Mouse (Mus musculus) intestine, embryonic 15.5 days (tissue): Measurements from ENCODE around the gene Cntnap2. TPM values are rescaled to one million over a fixed set of nuclear protein-coding genes. Genes with fewer than 3 reads are reported as not detected.
"Not testable (repeated sequence)": the region's sequence is repeated elsewhere in the genome, so short reads cannot be mapped to it uniquely, and the experiment has no call there.

ENCODE experiments used
- ATAC-seq: fragments of 200-750 bp; cut with Nextera tagmentation; 2 replicates; pipeline ENCODE4 v1.8.0; 2017; ENCODE audit warnings: moderate TSS enrichment, moderate library complexity
- H3K27ac ChIP-seq: fragments of 300-500 bp; sonication (generic); 2 replicates; pipeline ENCODE4 v1.5.1; 2015; ENCODE audit warnings: mild to moderate bottlenecking, inconsistent platforms
- H3K27me3 ChIP-seq: fragments of 300-500 bp; sonication (generic); replicated peaks from 2 replicates; pipeline ENCODE4 v1.6.1; 2015; ENCODE audit warnings: inconsistent platforms
- H3K36me3 ChIP-seq: fragments of 300-500 bp; sonication (generic); 2 replicates; pipeline ENCODE4 v1.6.1; 2015; ENCODE audit warnings: inconsistent platforms
- H3K4me1 ChIP-seq: fragments of 300-500 bp; sonication (generic); replicated peaks from 2 replicates; pipeline ENCODE4 v1.6.1; 2015; ENCODE audit warnings: inconsistent platforms
- H3K4me2 ChIP-seq: fragments of 300-500 bp; sonication (generic); replicated peaks from 2 replicates; pipeline ENCODE4 v1.6.1; 2015; ENCODE audit warnings: mild to moderate bottlenecking, inconsistent platforms
- H3K4me3 ChIP-seq: fragments of 300-500 bp; sonication (generic); replicated peaks from 2 replicates; pipeline ENCODE4 v1.5.1; 2015; ENCODE audit warnings: inconsistent platforms
- H3K9ac ChIP-seq: fragments of 300-500 bp; sonication (generic); 2 replicates; pipeline ENCODE4 v1.6.1; 2015; ENCODE audit warnings: inconsistent platforms
- H3K9me3 ChIP-seq: fragments of 300-500 bp; sonication (generic); 2 replicates; pipeline ENCODE4 v1.6.1; 2016; ENCODE audit warnings: inconsistent platforms
- WGBS: fragments of 180-500 bp; shearing (Covaris S2); methylation state at CpG from one replicate; pipeline ENCODE4 v1.1.7; 2015; 5-methylcytosine and 5-hydroxymethylcytosine counted together
- polyA plus RNA-seq: library from polyadenylated mRNA; unstranded; fragments of >200 nt; fragmentation: Nextera tagmentation; extraction: Ambion mirVana; gene quantifications from 2 replicates; pipeline ENCODE4 v1.2.1, GENCODE M21; 2015

Cntnap2 gene
- polyA plus RNA-seq, 1 experiment from 2014 or later: 1.3 TPM

DNA sequence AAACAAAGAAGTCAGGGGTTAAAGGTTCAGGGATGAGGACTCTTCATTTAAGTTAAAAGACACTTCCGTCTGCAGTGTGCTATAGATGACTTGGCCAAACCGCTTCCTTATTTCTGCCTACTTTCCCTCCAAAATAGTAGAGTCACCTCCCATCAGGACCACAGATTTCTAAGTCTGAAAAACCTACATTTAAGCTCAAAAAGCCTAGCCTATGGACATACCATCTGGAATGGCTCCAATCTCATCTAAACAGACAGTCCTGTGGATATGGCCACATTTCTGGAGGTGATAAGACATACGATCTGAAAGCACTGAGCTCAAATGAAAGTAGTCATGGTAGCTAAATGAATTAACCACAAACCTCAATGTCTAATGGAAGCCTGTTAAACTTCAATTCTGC is 2212.4 kb downstream of the Cntnap2 start:
- Histone ChIP-seq H3K27ac (no peak overlapping the region), H3K9ac (no peak overlapping the region), H3K27me3 (no peaks in the 10 kb centered on the region), H3K36me3 (no peaks in the 10 kb centered on the region), H3K4me3 (no peak overlapping the region), H3K4me1 (no peaks in the 10 kb centered on the region), H3K9me3 (no peaks in the 10 kb centered on the region), H3K4me2 (no peak overlapping the region)
- no peak for ATAC-seq
- WGBS: 78% methylated on average over 3 of the region's 3 CpGs

DNA sequence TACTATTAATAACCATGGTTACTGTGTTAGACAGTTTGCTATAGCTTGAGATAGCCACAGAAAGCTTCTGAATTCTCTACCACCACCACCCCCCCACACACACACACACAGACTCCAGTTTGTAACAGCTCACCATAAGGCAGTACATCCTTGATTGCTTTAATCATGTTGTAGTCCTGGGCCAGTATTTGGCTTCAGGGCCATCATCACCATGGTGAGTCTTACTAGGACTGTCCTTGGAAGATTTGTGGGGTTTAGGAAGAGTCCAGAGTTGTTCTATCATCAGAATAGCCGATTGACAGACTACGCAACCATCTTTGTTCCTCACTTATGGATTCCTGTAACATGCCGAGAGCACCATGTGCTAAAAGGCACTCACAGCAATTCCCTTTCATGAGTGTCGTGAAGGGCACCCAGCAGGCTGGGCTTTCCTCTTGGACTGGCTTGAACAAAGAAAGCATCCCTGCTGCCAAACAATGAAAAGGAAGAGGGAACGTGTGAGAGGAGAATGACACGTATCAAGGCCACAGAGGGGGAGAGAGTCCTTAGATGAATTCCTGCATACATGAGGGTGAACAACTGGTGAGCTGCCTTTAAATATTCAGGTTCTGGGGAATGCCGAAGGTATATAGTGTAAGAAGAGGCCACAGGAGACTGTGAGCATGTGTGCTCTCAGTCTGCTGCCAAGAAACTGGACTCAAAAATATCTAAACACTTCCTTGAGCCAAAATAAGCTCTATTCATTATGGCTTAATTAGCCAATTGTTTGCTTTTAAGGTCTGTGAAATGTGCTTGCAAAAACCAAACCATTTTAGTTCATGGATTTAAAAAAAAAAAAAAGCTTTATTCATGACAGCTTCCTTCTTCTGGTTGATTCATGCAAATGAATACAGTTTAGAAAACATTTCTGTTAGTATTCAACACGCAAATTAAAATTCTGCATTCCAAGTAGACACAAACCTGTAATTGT is 2213.7 kb downstream of the Cntnap2 start:
- no peak overlapping the region for H3K4me2 ChIP-seq
- WGBS: 74% methylated on average over 8 of the region's 8 CpGs
- no peaks in the 10 kb centered on the region for H3K4me1 ChIP-seq
- H3K4me3 ChIP-seq: no peak overlapping the region
- H3K9me3 ChIP-seq: no peaks in the 10 kb centered on the region
- no peak overlapping the region for H3K9ac ChIP-seq
- no peak overlapping the region for H3K27ac ChIP-seq
- no peaks in the 10 kb centered on the region for H3K36me3 ChIP-seq
- H3K27me3 ChIP-seq: no peaks in the 10 kb centered on the region
- no peak for ATAC-seq

DNA sequence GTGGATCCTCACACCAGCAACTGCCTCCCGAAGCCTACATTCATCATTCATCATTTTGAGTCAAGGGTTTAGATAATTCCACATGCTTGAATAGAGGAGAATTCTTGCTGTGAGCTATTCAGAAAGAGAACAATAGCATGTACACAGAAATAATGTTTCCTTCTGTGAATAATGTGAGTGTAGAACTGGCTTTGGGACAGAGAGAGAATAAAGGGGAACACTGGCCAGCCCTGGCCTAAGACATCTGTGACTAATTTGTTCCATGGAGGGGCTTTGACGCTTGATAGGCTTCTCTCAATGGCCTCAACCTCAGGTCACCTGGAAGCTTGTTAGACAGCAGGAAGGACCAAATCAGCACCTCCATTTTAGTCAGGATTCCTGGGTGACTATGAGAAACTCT is 2215.9 kb downstream of the Cntnap2 start:
- ATAC-seq: no peak

DNA sequence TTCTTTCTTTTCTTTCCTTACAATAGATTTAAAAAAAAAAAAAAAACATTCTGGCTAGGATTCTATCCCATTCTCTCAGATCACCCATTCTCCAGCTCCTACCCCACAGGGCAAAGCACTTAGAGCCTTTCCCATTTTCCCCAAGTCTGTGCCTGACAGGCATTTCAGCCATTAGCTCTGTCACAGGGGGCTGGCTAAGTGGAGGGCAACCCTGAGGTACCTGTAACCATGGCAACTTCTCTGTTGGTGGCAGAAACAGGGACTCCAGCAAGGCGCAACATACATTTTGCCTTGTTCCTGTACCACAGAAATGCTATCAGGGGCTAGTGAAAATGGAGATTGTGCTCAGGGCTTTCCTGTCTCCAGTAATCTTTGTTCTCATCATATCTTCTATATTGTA is 2220.0 kb downstream of the Cntnap2 start:
- Histone ChIP-seq H3K4me3 (no peak overlapping the region), H3K4me2 (no peak overlapping the region), H3K27ac (no peak overlapping the region), H3K27me3 (no peaks in the 10 kb centered on the region), H3K36me3 (no peaks in the 10 kb centered on the region), H3K9ac (no peak overlapping the region), H3K4me1 (no peaks in the 10 kb centered on the region), H3K9me3 (no peaks in the 10 kb centered on the region)
- no peak for ATAC-seq
- 57% methylated on average over 1 of the region's 1 CpGs for WGBS

More for the DNA sequence above, 2215.9 kb downstream of the Cntnap2 start:
- Histone ChIP-seq H3K9ac (no peak overlapping the region), H3K4me1 (no peaks in the 10 kb centered on the region), H3K27me3 (no peaks in the 10 kb centered on the region), H3K27ac (no peak overlapping the region), H3K9me3 (no peaks in the 10 kb centered on the region), H3K36me3 (no peaks in the 10 kb centered on the region), H3K4me3 (no peak overlapping the region), H3K4me2 (no peak overlapping the region)
- 80% methylated on average over 2 of the region's 2 CpGs for whole genome bisulfite sequencing

DNA sequence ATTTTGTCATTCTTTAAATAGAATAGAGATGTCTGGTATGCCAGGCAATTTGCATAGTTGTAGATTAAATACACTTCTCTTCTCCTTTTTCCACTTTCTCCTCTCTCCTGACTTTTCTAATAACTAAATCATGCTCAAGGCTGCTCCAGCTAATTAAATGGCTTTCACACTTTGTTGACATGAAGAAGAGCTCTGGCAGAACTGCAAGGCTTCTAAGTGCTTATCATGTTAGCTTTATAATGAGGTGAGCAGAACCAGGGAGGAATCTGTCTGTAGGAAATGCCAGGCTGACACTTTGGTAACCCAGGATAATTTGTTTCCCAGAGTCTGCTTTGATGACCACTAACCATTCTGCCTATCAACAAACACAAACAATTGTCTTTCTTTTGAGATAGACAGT is 2222.4 kb downstream of the Cntnap2 start:
- no peak overlapping the region for H3K4me2 ChIP-seq
- H3K9ac ChIP-seq: no peak overlapping the region
- H3K27me3 ChIP-seq: no peaks in the 10 kb centered on the region
- H3K4me1 ChIP-seq: no peaks in the 10 kb centered on the region
- no peak for ATAC-seq
- no peaks in the 10 kb centered on the region for H3K9me3 ChIP-seq
- no peak overlapping the region for H3K4me3 ChIP-seq
- H3K36me3 ChIP-seq: no peaks in the 10 kb centered on the region
- no peak overlapping the region for H3K27ac ChIP-seq

DNA sequence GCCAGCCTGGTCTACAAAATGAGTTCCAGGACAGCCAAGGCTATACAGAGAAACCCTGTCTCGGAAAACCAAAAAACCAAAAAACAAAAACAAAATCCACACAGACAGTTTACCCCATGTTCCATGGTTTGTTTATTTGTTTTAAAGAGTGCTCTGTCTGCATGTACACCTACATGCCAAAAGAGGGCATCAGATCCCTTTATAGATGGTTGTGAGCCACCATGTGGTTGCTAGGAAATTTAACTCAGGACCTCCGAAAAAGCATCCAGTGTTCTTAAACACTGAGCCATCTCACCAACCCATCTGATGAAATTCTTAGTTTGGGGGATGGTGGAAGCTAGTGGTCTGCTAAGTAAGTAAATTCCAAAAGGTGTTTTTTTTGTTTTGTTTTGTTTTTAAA is 2225.6 kb downstream of the Cntnap2 start:
- no peak overlapping the region for H3K4me2 ChIP-seq
- ATAC-seq: no peak
- H3K9ac ChIP-seq: no peak overlapping the region
- no peaks in the 10 kb centered on the region for H3K27me3 ChIP-seq
- H3K9me3 ChIP-seq: no peaks in the 10 kb centered on the region
- WGBS: 76% methylated on average over 2 of the region's 2 CpGs
- no peaks in the 10 kb centered on the region for H3K36me3 ChIP-seq
- H3K27ac ChIP-seq: no peak overlapping the region
- no peak overlapping the region for H3K4me3 ChIP-seq
- H3K4me1 ChIP-seq: no peaks in the 10 kb centered on the region

DNA sequence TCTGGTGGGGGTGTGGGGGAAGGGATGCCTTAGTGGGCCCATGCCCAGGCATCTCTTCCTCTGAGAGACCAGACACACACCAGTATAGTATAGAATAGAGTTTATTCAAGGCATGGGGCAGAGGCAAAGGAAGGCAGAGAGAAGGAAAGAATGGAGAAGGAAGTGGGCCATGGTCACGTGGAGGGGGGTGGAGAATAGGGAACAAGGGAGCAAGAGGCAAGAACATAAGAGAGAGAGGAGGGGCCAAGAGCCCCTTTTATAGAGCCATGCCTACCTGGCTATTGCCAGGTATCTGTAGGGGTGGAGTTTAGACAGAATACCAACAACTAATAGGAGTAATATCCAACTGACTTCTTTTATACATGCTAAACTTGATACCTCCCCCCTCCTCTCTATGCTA is 2226.6 kb downstream of the Cntnap2 start:
- Histone ChIP-seq H3K9me3 (no peaks in the 10 kb centered on the region), H3K4me2 (no peak overlapping the region), H3K4me3 (no peak overlapping the region), H3K27ac (no peak overlapping the region), H3K9ac (no peak overlapping the region), H3K27me3 (no peaks in the 10 kb centered on the region), H3K36me3 (no peaks in the 10 kb centered on the region), H3K4me1 (no peaks in the 10 kb centered on the region)
- 31% methylated on average over 1 of the region's 1 CpGs for WGBS
- ATAC-seq: peak; percentile 30; the same call in 1 of the 2 replicates

DNA sequence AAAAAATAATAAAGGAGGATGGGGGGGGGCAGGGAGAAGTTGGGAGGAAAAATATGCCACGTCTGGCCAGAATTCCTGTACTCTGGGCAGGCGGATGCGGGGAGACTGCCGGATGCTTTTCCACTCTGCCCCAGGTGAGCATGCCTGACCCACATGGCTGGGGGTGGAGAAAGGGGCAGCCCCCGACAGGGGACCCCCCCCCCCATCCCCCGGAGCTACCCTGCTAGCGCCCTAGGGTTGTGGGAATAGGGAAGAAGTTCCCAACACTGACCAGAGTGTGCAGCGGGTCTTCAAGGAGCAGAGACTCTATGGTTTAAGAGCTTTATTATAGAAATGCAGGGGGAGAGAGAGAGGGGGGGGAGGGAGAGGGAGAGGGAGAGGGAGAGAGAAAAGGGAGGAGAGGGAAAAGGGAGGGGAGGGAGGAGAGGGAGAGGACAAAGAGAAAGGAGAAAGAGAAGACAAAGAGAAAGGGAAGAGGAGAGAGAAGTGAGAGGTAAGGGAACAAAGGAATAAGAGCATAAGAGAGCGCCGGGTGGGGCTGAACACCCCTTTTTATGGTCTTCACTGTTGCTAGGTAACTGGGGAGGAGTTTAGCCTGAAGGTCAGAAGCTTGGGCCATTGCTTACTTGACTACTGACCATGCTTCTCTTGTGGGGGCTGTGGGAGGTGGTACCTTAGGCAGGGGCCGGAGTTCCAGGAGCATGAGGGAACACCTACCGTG is 2227.2 kb downstream of the Cntnap2 start:
- not testable (repeated sequence) for H3K4me3 ChIP-seq, H3K27ac ChIP-seq, H3K4me1 ChIP-seq, H3K9me3 ChIP-seq, H3K9ac ChIP-seq, H3K36me3 ChIP-seq, H3K27me3 ChIP-seq
- H3K4me2 ChIP-seq: peak overlapping the region; percentile 34
- ATAC-seq: peak; percentile 66
- 39% methylated on average over 12 of the region's 12 CpGs for WGBS

DNA sequence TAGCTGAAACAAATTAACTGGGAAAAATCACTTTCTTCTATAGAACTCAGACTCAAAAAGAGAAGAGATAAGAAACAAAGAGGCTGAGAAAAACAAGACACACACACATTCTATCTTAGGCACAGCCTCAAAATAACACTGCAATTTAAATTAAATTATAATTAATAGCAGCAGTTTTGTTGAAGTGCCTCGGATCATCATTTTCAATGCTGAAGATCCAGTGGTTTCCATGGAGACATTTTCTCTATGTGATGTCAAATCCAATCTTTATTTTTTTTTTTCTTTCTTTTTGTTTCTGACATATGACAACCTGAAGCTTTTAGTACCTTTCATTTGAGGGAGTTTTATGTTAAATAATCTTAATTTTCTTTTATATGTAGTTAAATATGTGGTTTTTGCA is 2228.6 kb downstream of the Cntnap2 start:
- no peak overlapping the region for H3K9ac ChIP-seq
- no peak overlapping the region for H3K27ac ChIP-seq
- WGBS: 78% methylated on average over 1 of the region's 1 CpGs
- H3K9me3 ChIP-seq: no peaks in the 10 kb centered on the region
- no peaks in the 10 kb centered on the region for H3K36me3 ChIP-seq
- H3K4me2 ChIP-seq: no peak overlapping the region
- H3K4me1 ChIP-seq: no peaks in the 10 kb centered on the region
- ATAC-seq: no peak
- H3K27me3 ChIP-seq: no peaks in the 10 kb centered on the region
- no peak overlapping the region for H3K4me3 ChIP-seq

DNA sequence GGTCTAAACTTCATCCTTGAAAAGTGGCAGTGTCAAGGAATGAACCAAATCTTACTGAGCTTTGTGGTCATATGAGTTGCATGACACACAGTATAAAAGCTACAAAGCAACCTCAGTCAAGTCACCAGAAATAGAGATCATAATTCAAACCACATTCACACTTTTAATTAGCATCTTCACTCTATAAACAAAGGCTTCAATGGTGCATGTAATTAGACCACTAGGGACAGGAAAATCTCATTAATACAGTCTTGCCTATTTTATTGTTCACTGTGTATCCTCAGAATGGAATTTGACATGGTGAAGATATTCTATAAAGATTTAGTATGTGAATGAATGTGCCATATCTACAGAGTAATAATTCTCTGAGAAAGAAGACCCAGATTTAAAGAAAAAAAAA is 2232.8 kb downstream of the Cntnap2 start:
- H3K9me3 ChIP-seq: no peaks in the 10 kb centered on the region
- H3K4me3 ChIP-seq: no peak overlapping the region
- no peaks in the 10 kb centered on the region for H3K4me1 ChIP-seq
- no peak overlapping the region for H3K9ac ChIP-seq
- no peaks in the 10 kb centered on the region for H3K36me3 ChIP-seq
- no peak overlapping the region for H3K4me2 ChIP-seq
- H3K27ac ChIP-seq: no peak overlapping the region
- no peak for ATAC-seq
- H3K27me3 ChIP-seq: no peaks in the 10 kb centered on the region

DNA sequence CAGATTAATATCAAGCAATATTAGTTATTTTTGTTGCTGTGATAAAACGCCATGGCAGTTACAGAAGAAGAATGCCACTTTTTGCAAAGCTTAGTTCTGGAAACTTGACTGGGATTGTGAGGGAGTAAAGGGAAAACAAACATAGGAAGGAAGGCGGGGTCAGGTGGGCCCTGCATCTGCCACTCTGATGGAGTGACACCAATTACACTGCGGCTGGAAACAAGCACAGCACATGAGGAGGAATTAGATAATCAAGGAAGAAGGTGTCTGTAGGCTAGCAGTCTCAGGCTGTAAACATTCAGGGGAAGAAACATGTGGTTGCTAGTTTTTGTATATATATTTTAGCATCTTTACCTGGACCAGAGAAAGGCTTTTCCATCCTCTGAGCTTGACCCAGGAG is 2233.3 kb downstream of the Cntnap2 start:
- Histone ChIP-seq H3K27ac (no peak overlapping the region), H3K36me3 (no peaks in the 10 kb centered on the region), H3K9ac (no peak overlapping the region), H3K4me1 (no peaks in the 10 kb centered on the region), H3K4me3 (no peak overlapping the region), H3K27me3 (no peaks in the 10 kb centered on the region), H3K9me3 (no peaks in the 10 kb centered on the region), H3K4me2 (no peak overlapping the region)
- WGBS: 66% methylated on average over 3 of the region's 3 CpGs
- ATAC-seq: no peak

DNA sequence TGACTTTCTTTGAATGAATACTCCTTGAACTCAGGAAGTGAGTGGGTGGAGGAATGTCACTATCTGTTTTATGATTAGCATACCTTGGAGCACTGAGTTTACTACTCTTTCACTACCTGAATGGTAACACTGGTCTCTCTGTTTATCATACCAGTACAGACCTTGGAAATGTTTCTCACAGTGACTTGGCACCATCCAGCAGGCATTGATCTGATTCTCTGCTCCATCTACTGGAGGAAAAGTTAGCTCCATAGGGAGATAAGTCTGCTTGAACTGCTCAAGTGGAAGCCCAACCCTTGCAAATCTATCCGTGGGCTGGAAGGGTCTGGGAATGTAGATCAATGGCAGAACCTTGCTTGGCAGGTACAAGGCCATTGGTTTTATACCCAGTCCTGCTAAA is 2235.3 kb downstream of the Cntnap2 start:
- ATAC-seq: no peak
- H3K9ac ChIP-seq: no peak overlapping the region
- no peak overlapping the region for H3K4me3 ChIP-seq
- H3K27me3 ChIP-seq: no peaks in the 10 kb centered on the region
- no peaks in the 10 kb centered on the region for H3K9me3 ChIP-seq
- no peaks in the 10 kb centered on the region for H3K36me3 ChIP-seq
- H3K27ac ChIP-seq: no peak overlapping the region
- 22% methylated on average over 1 of the region's 1 CpGs for WGBS
- no peaks in the 10 kb centered on the region for H3K4me1 ChIP-seq
- no peak overlapping the region for H3K4me2 ChIP-seq
